8 mouse cellular contexts compared by ENCODE assay signal in the genomic region with DNA sequence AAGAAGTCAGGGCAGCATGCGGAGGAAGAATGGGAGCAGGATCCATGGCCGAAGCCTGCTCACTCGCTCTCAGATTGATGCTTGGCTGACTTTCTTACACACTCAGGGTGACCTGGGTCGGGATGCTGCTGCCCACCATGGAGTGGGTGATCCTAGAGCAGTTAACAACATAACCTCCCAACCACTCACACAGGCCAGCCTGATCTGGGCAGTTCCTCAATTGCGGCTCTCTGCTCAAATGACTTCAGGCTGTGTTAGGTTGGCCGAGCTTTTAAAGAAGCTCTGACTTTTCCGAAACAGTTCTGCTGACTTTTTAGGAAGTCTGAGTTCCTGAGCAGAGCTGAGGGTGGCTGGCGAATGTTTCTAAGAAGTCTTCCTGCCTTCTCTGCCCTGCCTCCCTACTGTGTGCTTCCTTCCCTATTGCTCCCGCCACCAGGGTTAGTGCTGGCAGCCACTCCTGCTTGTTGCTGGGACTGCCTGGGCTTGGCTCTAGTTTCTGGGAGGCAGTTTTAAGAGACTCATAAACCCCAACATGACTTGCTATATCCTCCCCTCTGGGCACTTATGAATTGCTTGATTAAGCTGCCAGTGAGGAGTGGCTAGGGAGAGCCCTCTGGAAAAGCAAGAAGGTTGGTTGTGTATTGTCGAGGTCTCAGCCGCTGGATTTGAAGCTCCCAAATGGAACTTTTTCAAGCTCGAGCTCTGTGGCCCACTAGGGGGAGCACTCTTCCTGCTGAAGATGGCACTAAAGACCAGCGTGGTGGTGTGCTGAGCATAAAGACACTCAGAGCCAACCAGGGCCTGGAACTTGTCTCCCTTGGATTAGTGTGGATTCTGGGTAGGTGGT. TPM values are rescaled to one million over a fixed set of nuclear protein-coding genes. Genes with fewer than 3 reads are reported as not detected.
DNase-seq lines count a peak whose midpoint lies in the region; ATAC-seq lines count a peak whose summit lies in the region.

No protein-coding gene starts in this region.

- H3K36me3 ChIP-seq in forebrain, embryonic 15.5 days, result peaks cover 34% of the 10 kb centered on the region; the same call in 1 of the 2 replicates
- peaks cover 33% of the 10 kb centered on the region for H3K36me3 ChIP-seq in hindbrain, embryonic 16.5 days (ENCODE audit: control insufficient read depth, insufficient read depth, low read length)

- peak; percentile 41 for DNase-seq in Muller cell, postnatal 12 days (ENCODE audit: inconsistent ontology term)
- peak; percentile 37 for DNase-seq in cerebellum, adult 11 months
- peak; percentile 69 to 71 for DNase-seq in layer of hippocampus, postnatal 36 days
- peak; percentile 41 for DNase-seq in lung, postnatal 25 days (ENCODE audit: low spot score)
- peak; percentile 59 for DNase-seq in retina, postnatal 7 days (ENCODE audit: low read depth, low spot score)
- peak; percentile 26 to 72 for DNase-seq in urinary bladder, postnatal 4 days (ENCODE audit: low spot score in 2 of 2)

- ATAC-seq in forebrain, embryonic 15.5 days (replicated peaks), result peak; percentile 72
- ATAC-seq in hindbrain, embryonic 16.5 days, result peak; percentile 51; the same call in 1 of the 2 replicates

- 64% methylated on average over 13 of the region's 13 CpGs for WGBS in forebrain, embryonic 15.5 days
- WGBS in hindbrain, embryonic 16.5 days, result 65% methylated on average over 13 of the region's 13 CpGs

- H3K27ac ChIP-seq in forebrain, embryonic 15.5 days (replicated peaks), result no peak overlapping the region
- H3K27ac ChIP-seq in hindbrain, embryonic 16.5 days (ENCODE audit: low read depth, low read length), result no peak overlapping the region

- no peak overlapping the region for H3K9ac ChIP-seq in forebrain, embryonic 15.5 days (replicated peaks)
- H3K9ac ChIP-seq in hindbrain, embryonic 16.5 days (ENCODE audit: low read depth, low read length), result no peak overlapping the region

- no peaks in the 10 kb centered on the region for H3K4me1 ChIP-seq in forebrain, embryonic 15.5 days
- H3K4me1 ChIP-seq in hindbrain, embryonic 16.5 days (ENCODE audit: control insufficient read depth, insufficient read depth, low read depth, low read length), result no peaks in the 10 kb centered on the region

- H3K4me2 ChIP-seq in forebrain, embryonic 15.5 days (replicated peaks), result no peak overlapping the region
- no peak overlapping the region for H3K4me2 ChIP-seq in hindbrain, embryonic 16.5 days (ENCODE audit: low read length)

- no peaks in the 10 kb centered on the region for H3K27me3 ChIP-seq in forebrain, embryonic 15.5 days
- H3K27me3 ChIP-seq in hindbrain, embryonic 16.5 days (replicated peaks; ENCODE audit: control insufficient read depth, insufficient read depth, low read length), result no peaks in the 10 kb centered on the region

- H3K9me3 ChIP-seq in forebrain, embryonic 15.5 days, result no peaks in the 10 kb centered on the region
- no peaks in the 10 kb centered on the region for H3K9me3 ChIP-seq in hindbrain, embryonic 16.5 days (ENCODE audit: control insufficient read depth, low read length)

- no peak overlapping the region for H3K4me3 ChIP-seq in forebrain, embryonic 15.5 days
- H3K4me3 ChIP-seq in hindbrain, embryonic 16.5 days (ENCODE audit: low read length), result no peak overlapping the region

RNA-seq across cellular contexts. Expression of a gene that starts 9.9 kb away (rescaled TPM):
- polyA plus RNA-seq in forebrain, embryonic 15.5 days (2015; fragmentation: Nextera tagmentation; extraction: Ambion mirVana), result 11.5 and 12.9 TPM in 2 replicates
- 11.0 and 11.7 TPM in 2 replicates for polyA plus RNA-seq in hindbrain, embryonic 16.5 days (2015; fragmentation: Nextera tagmentation; extraction: Ambion mirVana)
- 10 to 100 TPM; 32.7 to 35.9 TPM for total RNA-seq in layer of hippocampus, postnatal 36 days (2021)
